Comparison of ENCODE assay signal across 8 mouse cellular contexts in genomic region chr12:112809641-112810040, GRCm38 (mm10). TPM values are rescaled to one million over a fixed set of nuclear protein-coding genes. Genes with fewer than 3 reads are reported as not detected.
DNase-seq lines count a peak whose midpoint lies in the region; ATAC-seq and TF ChIP-seq lines count a peak whose summit lies in the region.

No protein-coding gene starts in this region.

- H3K27ac ChIP-seq in lung, embryonic 16.5 days (ENCODE audit: low read length), result no peak overlapping the region
- no peak overlapping the region for H3K27ac ChIP-seq in forebrain, embryonic 13.5 days
- H3K27ac ChIP-seq in olfactory bulb, adult 2 months (ENCODE audit: insufficient read depth, low read depth, low read length), result no peak overlapping the region

- no peaks in the 10 kb centered on the region for H3K27me3 ChIP-seq in lung, embryonic 16.5 days (ENCODE audit: control insufficient read depth, insufficient read depth, low read depth, low read length)
- peaks cover 3% of the 10 kb centered on the region; the same call in 1 of the 2 replicates for H3K27me3 ChIP-seq in forebrain, embryonic 13.5 days

- 9% methylated on average over 8 of the region's 8 CpGs for WGBS in lung, embryonic 16.5 days
- 25% methylated on average over 8 of the region's 8 CpGs for WGBS in forebrain, embryonic 13.5 days
- WGBS in olfactory bulb, adult 2 months, result 20% methylated on average over 8 of the region's 8 CpGs

- H3K9ac ChIP-seq in lung, embryonic 16.5 days (ENCODE audit: low read length), result peak overlapping the region; percentile 59
- peak overlapping the region; percentile 76 for H3K9ac ChIP-seq in forebrain, embryonic 13.5 days

- TF ChIP-seq POLR2A in olfactory bulb, adult 2 months (IDR thresholded peaks at IDR 0.05; ENCODE audit: insufficient read depth, low read depth, low read length), result no peak

- TF ChIP-seq CTCF in olfactory bulb, adult 2 months (IDR thresholded peaks at IDR 0.05; ENCODE audit: insufficient read depth, low read depth, low read length), result no peak

- H3K4me1 ChIP-seq in lung, embryonic 16.5 days (replicated peaks; ENCODE audit: control insufficient read depth, insufficient read depth, low read length), result peaks cover 15% of the 10 kb centered on the region
- H3K4me1 ChIP-seq in forebrain, embryonic 13.5 days, result peaks cover 21% of the 10 kb centered on the region
- H3K4me1 ChIP-seq in olfactory bulb, adult 2 months (ENCODE audit: control insufficient read depth, insufficient read depth, low read length), result peaks cover 21% of the 10 kb centered on the region

- no peaks in the 10 kb centered on the region for H3K9me3 ChIP-seq in lung, embryonic 16.5 days (ENCODE audit: control insufficient read depth, low read length)
- no peaks in the 10 kb centered on the region for H3K9me3 ChIP-seq in forebrain, embryonic 13.5 days (replicated peaks)

- H3K36me3 ChIP-seq in lung, embryonic 16.5 days (ENCODE audit: control insufficient read depth, insufficient read depth, low read length), result peaks cover 3% of the 10 kb centered on the region; the same call in 1 of the 2 replicates
- peaks cover 31% of the 10 kb centered on the region for H3K36me3 ChIP-seq in forebrain, embryonic 13.5 days (ENCODE audit: poor library complexity, severe bottlenecking)

- ATAC-seq in lung, embryonic 16.5 days (ENCODE audit: low read depth), result no peak
- no peak for ATAC-seq in forebrain, embryonic 13.5 days

- H3K4me3 ChIP-seq in lung, embryonic 16.5 days (ENCODE audit: low read length), result peak overlapping the region; percentile 70
- H3K4me3 ChIP-seq in forebrain, embryonic 13.5 days, result peak overlapping the region; percentile 68
- peak overlapping the region; percentile 62 for H3K4me3 ChIP-seq in olfactory bulb, adult 2 months (ENCODE audit: insufficient read depth, low read depth, low read length)

- peak overlapping the region; percentile 99 for H3K4me2 ChIP-seq in lung, embryonic 16.5 days (ENCODE audit: low read depth, low read length)
- peak overlapping the region; percentile 81 for H3K4me2 ChIP-seq in forebrain, embryonic 13.5 days

- no peak for DNase-seq in lung, postnatal 4 days
- DNase-seq in kidney, postnatal 36 days, result peak; percentile 66 to 69
- DNase-seq in urinary bladder, postnatal 14 days (ENCODE audit: low spot score), result no peak
- DNase-seq in retina, embryonic 14.5 days (ENCODE audit: low spot score), result no peak
- DNase-seq in adrenal gland, adult 18-20 months (ENCODE audit: low spot score in 2 of 2), result no peak

RNA-seq across cellular contexts. Expression of gene Clba1, which starts 0.9 kb away (rescaled TPM):
- polyA plus RNA-seq in lung, embryonic 16.5 days (2015; fragmentation: Nextera tagmentation; extraction: Ambion mirVana), result 9.2 and 9.5 TPM in 2 replicates
- 12.6 and 15.2 TPM in 2 replicates for polyA plus RNA-seq in forebrain, embryonic 13.5 days (2015; fragmentation: Nextera tagmentation; extraction: Ambion mirVana)
- not detected in 2 replicates for polyA plus RNA-seq in olfactory bulb, adult 2 months (2012; ENCODE audit: insufficient read depth, insufficient read length, low replicate concordance, missing spikeins)
- 1 to 10 TPM; 6.3 to 6.8 TPM for total RNA-seq in adrenal gland, adult 18-20 months (2021)

RNA-seq across cellular contexts. Expression of gene Ahnak2, which starts 7.2 kb away (rescaled TPM):
- 0.84 and 1.4 TPM in 2 replicates for polyA plus RNA-seq in lung, embryonic 16.5 days (2015; fragmentation: Nextera tagmentation; extraction: Ambion mirVana)
- polyA plus RNA-seq in forebrain, embryonic 13.5 days (2015; fragmentation: Nextera tagmentation; extraction: Ambion mirVana), result 0.25 and 0.35 TPM in 2 replicates
- not detected in 2 replicates for polyA plus RNA-seq in olfactory bulb, adult 2 months (2012; ENCODE audit: insufficient read depth, insufficient read length, low replicate concordance, missing spikeins)
- total RNA-seq in adrenal gland, adult 18-20 months (2021), result 1 to 10 TPM; 4.2 to 9.4 TPM

RNA-seq across cellular contexts. Expression of gene Cdca4, which starts 19.6 kb away (rescaled TPM):
- 105 and 108 TPM in 2 replicates for polyA plus RNA-seq in lung, embryonic 16.5 days (2015; fragmentation: Nextera tagmentation; extraction: Ambion mirVana)
- polyA plus RNA-seq in forebrain, embryonic 13.5 days (2015; fragmentation: Nextera tagmentation; extraction: Ambion mirVana), result 123 and 134 TPM in 2 replicates
- polyA plus RNA-seq in olfactory bulb, adult 2 months (2012; ENCODE audit: insufficient read depth, insufficient read length, low replicate concordance, missing spikeins), result not detected in 2 replicates
- total RNA-seq in adrenal gland, adult 18-20 months (2021), result 10 to 100 TPM; 13.9 to 14.3 TPM

RNA-seq across cellular contexts. Expression of gene Pld4, which starts 49.2 kb away (rescaled TPM):
- polyA plus RNA-seq in lung, embryonic 16.5 days (2015; fragmentation: Nextera tagmentation; extraction: Ambion mirVana), result 15.0 and 20.3 TPM in 2 replicates
- polyA plus RNA-seq in forebrain, embryonic 13.5 days (2015; fragmentation: Nextera tagmentation; extraction: Ambion mirVana), result 2.9 and 3.8 TPM in 2 replicates
- polyA plus RNA-seq in olfactory bulb, adult 2 months (2012; ENCODE audit: insufficient read depth, insufficient read length, low replicate concordance, missing spikeins), result not detected in 2 replicates
- total RNA-seq in adrenal gland, adult 18-20 months (2021), result 10 to 100 TPM; 11.2 to 18.1 TPM

RNA-seq across cellular contexts. Expression of gene Gpr132, which starts 58.4 kb away (rescaled TPM):
- polyA plus RNA-seq in lung, embryonic 16.5 days (2015; fragmentation: Nextera tagmentation; extraction: Ambion mirVana), result 0.15 and 0.73 TPM in 2 replicates
- not detected in 2 replicates for polyA plus RNA-seq in forebrain, embryonic 13.5 days (2015; fragmentation: Nextera tagmentation; extraction: Ambion mirVana)
- not detected in 2 replicates for polyA plus RNA-seq in olfactory bulb, adult 2 months (2012; ENCODE audit: insufficient read depth, insufficient read length, low replicate concordance, missing spikeins)
- under 1 TPM; 0.54 to 0.66 TPM for total RNA-seq in adrenal gland, adult 18-20 months (2021)

Comparison
In these comparisons a context has a peak if more than half of its experiments do, and no peak if none do; other contexts are left out.
1. DNase-seq: peak in kidney, postnatal 36 days (2 of 2); none in lung, postnatal 4 days (0 of 2), urinary bladder, postnatal 14 days (single experiment), retina, embryonic 14.5 days (single experiment) and adrenal gland, adult 18-20 months (0 of 2).
2. RNA of gene Clba1, which starts 0.9 kb away (polyA plus RNA-seq): 12.6 to 15.2 TPM in forebrain, embryonic 13.5 days and 9.2 to 9.5 TPM in lung, embryonic 16.5 days; not detected in olfactory bulb, adult 2 months; every median in the first group is over 10 times any median in the second.
3. Peak in every context shown above with its lines, with median percentiles within 50 percentile points of each other: H3K4me3 ChIP-seq.